ENCODE assay signal across 8 mouse cellular contexts in the genomic region with DNA sequence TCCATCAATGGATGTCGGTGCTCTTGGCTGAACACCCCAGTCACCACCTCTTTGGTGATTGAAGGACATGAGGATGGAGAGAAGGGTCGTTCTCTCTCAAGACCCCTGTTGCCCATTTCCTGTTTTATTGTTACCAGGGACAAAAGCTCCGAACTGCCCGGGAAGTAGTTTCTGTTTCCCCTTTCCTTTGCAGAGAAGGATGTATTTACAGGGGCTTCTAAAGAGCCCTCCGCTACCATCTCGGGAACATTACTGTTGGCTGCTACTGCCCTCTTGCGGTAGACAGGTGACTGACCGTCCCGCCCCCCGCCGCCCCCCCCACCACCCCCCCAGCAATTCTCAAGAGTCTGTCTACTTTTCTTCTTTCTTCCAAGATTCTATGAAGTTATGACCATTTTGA. TPM values are rescaled to one million over a fixed set of nuclear protein-coding genes. Genes with fewer than 3 reads are reported as not detected.
DNase-seq lines count a peak whose midpoint lies in the region; ATAC-seq and TF ChIP-seq lines count a peak whose summit lies in the region.

No protein-coding gene starts in this region.

- no peak overlapping the region for H3K9ac ChIP-seq in hindbrain, embryonic 13.5 days
- no peak overlapping the region for H3K9ac ChIP-seq in liver, embryonic 11.5 days (ENCODE audit: low read depth, low read length)

- peak overlapping the region; percentile 34 for H3K4me3 ChIP-seq in left cerebral cortex, adult 2 months
- peak overlapping the region; percentile 38 for H3K4me3 ChIP-seq in forebrain, embryonic 10.5 days
- H3K4me3 ChIP-seq in hindbrain, embryonic 13.5 days = peak overlapping the region; percentile 26; the same call in 1 of the 2 replicates
- H3K4me3 ChIP-seq in liver, embryonic 11.5 days (ENCODE audit: low read depth, low read length) = peak overlapping the region; percentile 29; the same call in 1 of the 2 replicates

- WGBS in forebrain, embryonic 10.5 days = 2% methylated on average over 11 of the region's 11 CpGs
- under 1% methylated on average over 11 of the region's 11 CpGs for WGBS in hindbrain, embryonic 13.5 days
- 3% methylated on average over 11 of the region's 11 CpGs for WGBS in liver, embryonic 11.5 days

- H3K4me1 ChIP-seq in forebrain, embryonic 10.5 days = 0 out of 2 replicates have a peak, but pooled peaks cover 4% of the 10 kb centered on the region
- peaks cover 3% of the 10 kb centered on the region; the same call in 1 of the 2 replicates for H3K4me1 ChIP-seq in hindbrain, embryonic 13.5 days (replicated peaks)
- H3K4me1 ChIP-seq in liver, embryonic 11.5 days (replicated peaks; ENCODE audit: control insufficient read depth, insufficient read depth, low read length) = no peaks in the 10 kb centered on the region

- H3K36me3 ChIP-seq in forebrain, embryonic 10.5 days (replicated peaks) = no peaks in the 10 kb centered on the region
- no peaks in the 10 kb centered on the region for H3K36me3 ChIP-seq in hindbrain, embryonic 13.5 days
- H3K36me3 ChIP-seq in liver, embryonic 11.5 days (ENCODE audit: control insufficient read depth, insufficient read depth, low read length) = no peaks in the 10 kb centered on the region

- ATAC-seq in hindbrain, embryonic 13.5 days (ENCODE audit: low FRiP score) = no peak
- no peak for ATAC-seq in liver, embryonic 11.5 days (replicated peaks; ENCODE audit: low FRiP score)
- no peak for ATAC-seq in erythroblast, adult 5-6 weeks (replicated peaks; ENCODE audit: low FRiP score, poor library complexity, severe bottlenecking)

- no peaks in the 10 kb centered on the region for H3K9me3 ChIP-seq in forebrain, embryonic 10.5 days
- H3K9me3 ChIP-seq in hindbrain, embryonic 13.5 days = no peaks in the 10 kb centered on the region
- H3K9me3 ChIP-seq in liver, embryonic 11.5 days (ENCODE audit: control insufficient read depth, low read length) = no peaks in the 10 kb centered on the region

- no peak overlapping the region for H3K27ac ChIP-seq in left cerebral cortex, adult 2 months
- no peak overlapping the region for H3K27ac ChIP-seq in forebrain, embryonic 10.5 days
- H3K27ac ChIP-seq in hindbrain, embryonic 13.5 days = no peak overlapping the region
- no peak overlapping the region for H3K27ac ChIP-seq in liver, embryonic 11.5 days (ENCODE audit: low read depth, low read length)

- intact Hi-C loops in left cerebral cortex, adult 2 months (cut with DNase I) = loop anchor here (2.0 to 10.0 kb wide), 2 partner anchors 96 to 542 kb away; no protein-coding TSS in a partner anchor

- no peak for DNase-seq in left cerebral cortex, adult 2 months (ENCODE audit: extremely low spot score in 1 of 2, low spot score in 2 of 2)
- no peak for DNase-seq in left cerebral cortex, adult 11 months (ENCODE audit: low spot score)
- peak; percentile 24 for DNase-seq in adipocyte (ENCODE audit: low spot score)
- DNase-seq in forebrain, embryonic 10.5 days (ENCODE audit: extremely low spot score, low spot score) = peak; percentile 58
- no peak for DNase-seq in liver, embryonic 11.5 days (ENCODE audit: low spot score)
- peak; percentile 56 for DNase-seq in neural tube, embryonic 10.5 days (ENCODE audit: extremely low spot score, low spot score)

- H3K27me3 ChIP-seq in forebrain, embryonic 10.5 days (ENCODE audit: poor library complexity, severe bottlenecking) = 0 out of 2 replicates have a peak, but pooled peaks cover 4% of the 10 kb centered on the region
- H3K27me3 ChIP-seq in hindbrain, embryonic 13.5 days = no peaks in the 10 kb centered on the region
- H3K27me3 ChIP-seq in liver, embryonic 11.5 days (replicated peaks; ENCODE audit: control insufficient read depth, insufficient read depth, low read length) = no peaks in the 10 kb centered on the region

- H3K4me2 ChIP-seq in hindbrain, embryonic 13.5 days = peak overlapping the region; percentile 50
- H3K4me2 ChIP-seq in liver, embryonic 11.5 days = peak overlapping the region; percentile 59

- peak; percentile 61 for TF ChIP-seq CTCF in left cerebral cortex, adult 2 months (IDR thresholded peaks at IDR 0.05)

RNA-seq across cellular contexts. Expression of a gene that starts 15.0 kb away (rescaled TPM):
- 10 to 100 TPM; 14.3 to 18.5 TPM for total RNA-seq in left cerebral cortex, adult 2 months (2021)
- polyA plus RNA-seq in forebrain, embryonic 10.5 days (2016; fragmentation: Nextera tagmentation; extraction: Ambion mirVana) = 65.5 and 70.4 TPM in 2 replicates
- polyA plus RNA-seq in hindbrain, embryonic 13.5 days (2015; fragmentation: Nextera tagmentation; extraction: Ambion mirVana) = 67.0 and 72.2 TPM in 2 replicates
- polyA plus RNA-seq in liver, embryonic 11.5 days (2014; fragmentation: Nextera tagmentation; extraction: Ambion mirVana) = 37.4 and 45.6 TPM in 2 replicates
- 7.9 and 16.1 TPM in 2 replicates for total RNA-seq in erythroblast, adult 5-6 weeks (2015; ENCODE audit: low replicate concordance)
- total RNA-seq in erythroblast, adult 5-6 weeks (2017; ENCODE audit: low replicate concordance) = 1.9 and 7.2 TPM in 2 replicates

Comparison
In these comparisons a context has a peak if more than half of its experiments do, and no peak if none do; other contexts are left out.
1. DNase-seq: peak in adipocyte (single experiment), forebrain, embryonic 10.5 days (single experiment) and neural tube, embryonic 10.5 days (single experiment); none in left cerebral cortex, adult 2 months (0 of 2), left cerebral cortex, adult 11 months (single experiment) and liver, embryonic 11.5 days (single experiment).
2. Peak in every context shown above with its lines, with median percentiles within 50 percentile points of each other: H3K4me3 ChIP-seq.